Mouse (Mus musculus) embryonic fibroblast, embryonic 13.5 days (primary cell): ENCODE measurements around the gene Iars. TPM values are rescaled to one million over a fixed set of nuclear protein-coding genes. Genes with fewer than 3 reads are reported as not detected.

Experiments
- H3K27ac ChIP-seq: 2 replicates; pipeline ENCODE4 v1.5.1; 2012; ENCODE audit warnings: low read length, control low read depth, inconsistent platforms; ENCODE audit not compliant: insufficient read depth
- H3K4me1 ChIP-seq: 2 replicates; pipeline ENCODE4 v1.6.1; 2011; ENCODE audit warnings: low read length; ENCODE audit not compliant: control insufficient read depth, insufficient read depth
- H3K4me3 ChIP-seq: 2 replicates; pipeline ENCODE4 v1.5.1; 2011; ENCODE audit warnings: mild to moderate bottlenecking, control low read depth, low read length; ENCODE audit not compliant: insufficient read depth
- CTCF ChIP-seq: IDR thresholded peaks from 2 replicates; pipeline ENCODE4 v1.5.1; 2011; ENCODE audit warnings: mild to moderate bottlenecking, control low read depth, low read length, moderate library complexity, borderline replicate concordance; ENCODE audit not compliant: insufficient read depth
- POLR2A ChIP-seq: IDR thresholded peaks from 2 replicates; pipeline ENCODE4 v1.6.1; 2011; ENCODE audit warnings: low read depth, mild to moderate bottlenecking, control low read depth, low read length, moderate library complexity
- polyA plus RNA-seq: library from polyadenylated mRNA; stranded (reverse); fragments of >200 nt; gene quantifications from 2 replicates; pipeline ENCODE4 v1.2.4, GENCODE M21; 2011; ENCODE audit warnings: low read depth; ENCODE audit not compliant: missing spikeins, insufficient read length

Iars gene
- polyA plus RNA-seq, 1 experiment = 158 TPM

GRCm38 (mm10) chr13:49653180-49653541, 28.7 kb upstream of the Iars start:
- peaks cover 2% of the 10 kb centered on the region; the same call in 1 of the 2 replicates for H3K4me1 ChIP-seq
- TF ChIP-seq POLR2A = peak; percentile 72
- no peak for TF ChIP-seq CTCF
- H3K4me3 ChIP-seq = peak overlapping the region; percentile 90
- peak overlapping the region; percentile 54 for H3K27ac ChIP-seq

- TF ChIP-seq CTCF (no peak), POLR2A (no peak)
- H3K4me1 ChIP-seq = no peaks in the 10 kb centered on the region
Observed at GRCm38 (mm10) chr13:49677793-49678192, 4.1 kb upstream of the Iars start.

GRCm38 (mm10) chr13:49682233-49682846, 440 bp downstream of the Iars start:
- no peaks in the 10 kb centered on the region for H3K4me1 ChIP-seq
- TF ChIP-seq CTCF (no peak), POLR2A (no peak)
- peak overlapping the region; percentile 91 for H3K4me3 ChIP-seq
- H3K27ac ChIP-seq = peak overlapping the region; percentile 55

More at GRCm38 (mm10) chr13:49677793-49678192, 4.1 kb upstream of the Iars start:
- Histone ChIP-seq H3K4me3 (no peak overlapping the region), H3K27ac (no peak overlapping the region)

- H3K27ac ChIP-seq = no peak overlapping the region
- H3K4me3 ChIP-seq = no peak overlapping the region
- no peak for TF ChIP-seq CTCF
- no peak for TF ChIP-seq POLR2A
- H3K4me1 ChIP-seq = no peaks in the 10 kb centered on the region
Observed at GRCm38 (mm10) chr13:49684266-49684665, 2.4 kb downstream of the Iars start.

GRCm38 (mm10) chr13:49691056-49691455, 9.2 kb downstream of the Iars start:
- Histone ChIP-seq H3K4me3 (no peak overlapping the region), H3K4me1 (no peaks in the 10 kb centered on the region), H3K27ac (no peak overlapping the region)
- no peak for TF ChIP-seq POLR2A
- no peak for TF ChIP-seq CTCF

GRCm38 (mm10) chr13:49703216-49703779, 21.4 kb downstream of the Iars start:
- Histone ChIP-seq H3K4me3 (no peak overlapping the region), H3K4me1 (peaks cover 10% of the 10 kb centered on the region), H3K27ac (no peak overlapping the region)
- TF ChIP-seq CTCF (no peak), POLR2A (no peak)

GRCm38 (mm10) chr13:49706032-49706690, 24.3 kb downstream of the Iars start:
- Histone ChIP-seq H3K4me3 (no peak overlapping the region), H3K27ac (peak overlapping the region; percentile 55; the same call in 1 of the 2 replicates), H3K4me1 (peaks cover 10% of the 10 kb centered on the region)
- no peak for TF ChIP-seq CTCF
- TF ChIP-seq POLR2A = no peak

GRCm38 (mm10) chr13:49708311-49708710, 26.4 kb downstream of the Iars start:
- H3K4me1 ChIP-seq = peaks cover 10% of the 10 kb centered on the region
- no peak overlapping the region for H3K4me3 ChIP-seq
- H3K27ac ChIP-seq = no peak overlapping the region
- TF ChIP-seq POLR2A (no peak), CTCF (no peak)

- TF ChIP-seq POLR2A (no peak), CTCF (no peak)
- Histone ChIP-seq H3K4me3 (no peak overlapping the region), H3K27ac (no peak overlapping the region), H3K4me1 (no peaks in the 10 kb centered on the region)
Observed at GRCm38 (mm10) chr13:49712047-49712721, 30.3 kb downstream of the Iars start.
